Mouse (Mus musculus) hindbrain, embryonic 14.5 days (tissue): ENCODE data around the gene Tbk1. TPM values are rescaled to one million over a fixed set of nuclear protein-coding genes. Genes with fewer than 3 reads are reported as not detected.

Experiments used
- ATAC-seq: fragments of 200-750 bp; cut with Nextera tagmentation; 2 replicates; pipeline ENCODE4 v1.8.0; 2017; ENCODE audit warnings: moderate number of reproducible peaks, mild to moderate bottlenecking, moderate TSS enrichment, moderate library complexity; ENCODE audit not compliant: low FRiP score
- DNase-seq: peaks from one replicate; pipeline ENCODE4 v3.0.0-alpha.2; 2015; ENCODE audit warnings: low spot score
- H3K27ac ChIP-seq: fragments of 300-500 bp; sonication (generic); 2 replicates; pipeline ENCODE4 v1.5.1; 2014; ENCODE audit warnings: mild to moderate bottlenecking, moderate library complexity
- H3K27me3 ChIP-seq: fragments of 300-500 bp; sonication (generic); 2 replicates; pipeline ENCODE4 v1.6.1; 2014; ENCODE audit warnings: mild to moderate bottlenecking, low read length, mixed read lengths; ENCODE audit not compliant: control insufficient read depth, insufficient read depth
- H3K36me3 ChIP-seq: fragments of 300-500 bp; sonication (generic); replicated peaks from 2 replicates; pipeline ENCODE4 v1.6.1; 2014; ENCODE audit not compliant: control insufficient read depth, insufficient read depth
- H3K4me1 ChIP-seq: fragments of 300-500 bp; sonication (generic); replicated peaks from 2 replicates; pipeline ENCODE4 v1.6.1; 2014; ENCODE audit warnings: antibody characterized with exemption, low read length, mixed read lengths; ENCODE audit not compliant: control insufficient read depth, insufficient read depth
- H3K4me2 ChIP-seq: fragments of 300-500 bp; sonication (generic); replicated peaks from 2 replicates; pipeline ENCODE4 v1.6.1; 2014; ENCODE audit warnings: mild to moderate bottlenecking, moderate library complexity
- H3K4me3 ChIP-seq: fragments of 300-500 bp; sonication (generic); replicated peaks from 2 replicates; pipeline ENCODE4 v1.5.1; 2014; ENCODE audit warnings: mild to moderate bottlenecking, low read length
- H3K9ac ChIP-seq: fragments of 300-500 bp; sonication (generic); 2 replicates; pipeline ENCODE4 v1.6.1; 2014
- H3K9me3 ChIP-seq: fragments of 300-500 bp; sonication (generic); 2 replicates; pipeline ENCODE4 v1.6.1; 2016; ENCODE audit warnings: low read length; ENCODE audit not compliant: control insufficient read depth
- WGBS: fragments of 180-500 bp; shearing (Covaris S2); extraction: QIAGEN DNeasy Blood & Tissue Kit; methylation state at CpG from one replicate; pipeline ENCODE4 v1.1.7; 2014; 5-methylcytosine and 5-hydroxymethylcytosine counted together
- polyA plus RNA-seq: library from polyadenylated mRNA; unstranded; fragments of >200 nt; fragmentation: Nextera tagmentation; extraction: Ambion mirVana; gene quantifications from 2 replicates; pipeline ENCODE4 v1.2.1, GENCODE M21; 2014

The Tbk1 gene
- polyA plus RNA-seq, 1 experiment from 2014 or later: 33.4 TPM

DNA sequence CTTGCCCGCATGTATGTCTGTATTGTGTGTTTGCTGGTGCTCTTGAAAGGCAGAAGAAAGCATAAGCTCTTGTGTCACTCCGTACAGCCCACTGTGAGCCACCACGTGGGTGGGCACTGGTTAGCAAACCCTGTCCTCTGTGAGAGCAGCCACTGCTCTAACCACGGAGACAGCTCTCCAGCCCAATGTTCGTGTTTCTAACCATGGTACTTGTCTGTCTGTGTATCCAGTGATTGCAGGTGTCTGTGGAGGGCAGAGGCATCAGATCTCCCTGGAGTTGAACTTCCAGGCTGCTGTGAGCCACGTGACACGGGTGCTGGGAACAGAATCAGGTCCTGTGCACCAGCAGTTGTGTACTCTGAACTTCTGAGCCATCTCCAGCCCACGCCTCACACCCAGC is 4.3 kb downstream of the Tbk1 start:
- no peaks in the 10 kb centered on the region for H3K9me3 ChIP-seq
- no peak overlapping the region for H3K4me3 ChIP-seq
- WGBS: 95% methylated on average over 8 of the region's 8 CpGs
- peaks cover 9% of the 10 kb centered on the region for H3K4me1 ChIP-seq
- H3K27ac ChIP-seq: no peak overlapping the region
- no peak for DNase-seq
- H3K36me3 ChIP-seq: peaks cover 55% of the 10 kb centered on the region
- H3K27me3 ChIP-seq: no peaks in the 10 kb centered on the region
- no peak for ATAC-seq
- no peak overlapping the region for H3K4me2 ChIP-seq
- H3K9ac ChIP-seq: no peak overlapping the region

DNA sequence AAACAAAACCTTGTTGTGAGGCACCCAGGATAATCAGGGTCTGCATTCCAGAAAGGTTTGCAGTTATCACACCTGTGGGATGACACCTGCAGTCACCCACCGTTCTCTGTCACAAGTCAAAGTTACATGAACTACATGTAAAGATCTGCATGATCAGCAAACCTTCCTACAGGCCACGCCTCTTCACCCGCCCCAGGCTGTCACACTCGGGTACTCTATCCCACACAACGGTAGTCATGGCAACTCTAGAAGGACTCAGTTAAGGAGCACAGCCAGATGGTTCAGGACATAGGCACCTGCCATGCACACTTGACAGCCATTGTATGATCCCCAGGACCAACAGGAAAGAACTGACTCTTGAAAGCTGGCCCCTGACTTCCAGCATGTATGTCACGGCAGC is 5.2 kb downstream of the Tbk1 start:
- H3K36me3 ChIP-seq: peaks cover 55% of the 10 kb centered on the region
- peaks cover 9% of the 10 kb centered on the region for H3K4me1 ChIP-seq
- H3K27me3 ChIP-seq: no peaks in the 10 kb centered on the region
- H3K9ac ChIP-seq: no peak overlapping the region
- H3K4me2 ChIP-seq: no peak overlapping the region
- no peak overlapping the region for H3K4me3 ChIP-seq
- DNase-seq (no peak), ATAC-seq (no peak)
- no peaks in the 10 kb centered on the region for H3K9me3 ChIP-seq
- H3K27ac ChIP-seq: no peak overlapping the region
- 69% methylated on average over 6 of the region's 6 CpGs for WGBS

- no peak for DNase-seq
- peaks cover 61% of the 10 kb centered on the region for H3K36me3 ChIP-seq
Observed at GRCm38 (mm10) chr10:121580381-121580780, 6.2 kb downstream of the Tbk1 start.

GRCm38 (mm10) chr10:121576372-121576771 is 10.2 kb downstream of the Tbk1 start:
- H3K27me3 ChIP-seq: no peaks in the 10 kb centered on the region
- H3K27ac ChIP-seq: no peak overlapping the region
- no peak overlapping the region for H3K4me2 ChIP-seq
- peaks cover 52% of the 10 kb centered on the region for H3K36me3 ChIP-seq
- ATAC-seq (no peak), DNase-seq (no peak)
- WGBS: 90% methylated on average over 9 of the region's 9 CpGs
- H3K4me3 ChIP-seq: no peak overlapping the region
- H3K9me3 ChIP-seq: no peaks in the 10 kb centered on the region
- H3K4me1 ChIP-seq: no peaks in the 10 kb centered on the region
- no peak overlapping the region for H3K9ac ChIP-seq

More at GRCm38 (mm10) chr10:121580381-121580780, 6.2 kb downstream of the Tbk1 start:
- Histone ChIP-seq H3K4me3 (no peak overlapping the region), H3K4me2 (no peak overlapping the region), H3K9ac (no peak overlapping the region), H3K27ac (no peak overlapping the region), H3K27me3 (no peaks in the 10 kb centered on the region), H3K4me1 (peaks cover 3% of the 10 kb centered on the region), H3K9me3 (no peaks in the 10 kb centered on the region)
- over 99% methylated on average over 5 of the region's 5 CpGs for WGBS
- ATAC-seq: no peak

DNA sequence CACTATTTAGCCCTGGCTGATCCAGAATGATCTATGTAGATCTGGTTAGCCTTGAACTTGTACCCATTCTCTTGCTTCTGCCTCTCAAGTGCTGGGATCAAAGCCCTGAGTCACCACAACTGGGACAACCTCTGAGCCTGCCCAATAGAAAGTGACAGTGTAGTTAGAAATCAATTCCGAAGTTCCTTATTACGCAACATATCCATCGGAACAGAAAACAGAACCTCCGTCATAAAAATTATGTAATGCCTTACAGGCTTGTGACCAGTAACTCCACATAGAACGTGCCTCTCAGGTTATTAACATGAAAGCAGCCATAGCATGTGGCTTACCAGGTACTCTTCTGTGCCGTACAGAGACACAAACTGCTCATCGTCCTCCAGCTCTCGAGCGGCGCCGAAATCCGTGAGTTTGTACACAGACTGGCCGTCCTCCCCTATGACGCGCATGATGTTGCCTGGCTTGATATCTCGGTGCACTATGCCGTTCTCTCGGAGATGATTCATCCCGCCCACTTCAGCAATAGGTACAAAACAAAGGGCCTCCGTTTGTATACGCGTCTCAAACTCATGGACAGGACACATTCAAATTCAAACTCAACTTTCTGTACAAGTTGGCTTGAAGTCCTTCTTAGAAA is 15.0 kb downstream of the Tbk1 start:
- no peak overlapping the region for H3K4me2 ChIP-seq
- no peaks in the 10 kb centered on the region for H3K27me3 ChIP-seq
- 98% methylated on average over 22 of the region's 22 CpGs for WGBS
- ATAC-seq (no peak), DNase-seq (no peak)
- H3K4me3 ChIP-seq: no peak overlapping the region
- no peak overlapping the region for H3K27ac ChIP-seq
- peaks cover 10% of the 10 kb centered on the region for H3K4me1 ChIP-seq
- no peak overlapping the region for H3K9ac ChIP-seq
- no peaks in the 10 kb centered on the region for H3K9me3 ChIP-seq
- peaks cover 41% of the 10 kb centered on the region for H3K36me3 ChIP-seq

DNA sequence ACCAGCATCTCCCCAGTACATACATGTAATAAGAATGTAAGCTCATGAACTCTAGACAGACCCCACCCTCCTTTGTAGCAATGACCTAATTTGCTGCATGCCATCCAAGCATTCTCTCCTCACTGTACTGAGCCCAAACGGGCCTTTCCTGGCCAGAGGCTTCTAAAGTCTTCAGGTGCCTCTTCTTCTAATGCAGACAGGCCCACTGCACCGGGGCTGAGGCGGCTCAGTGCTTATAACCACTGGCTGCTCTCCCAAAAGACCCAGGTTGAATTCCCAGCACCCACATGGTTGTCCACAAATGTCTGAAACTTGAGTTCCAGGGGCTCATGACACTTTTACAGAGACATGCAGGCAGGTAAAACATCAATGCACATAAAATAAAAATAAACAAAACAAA is 15.6 kb downstream of the Tbk1 start:
- 96% methylated on average over 3 of the region's 3 CpGs for WGBS
- H3K9ac ChIP-seq: no peak overlapping the region
- no peaks in the 10 kb centered on the region for H3K9me3 ChIP-seq
- H3K4me3 ChIP-seq: no peak overlapping the region
- H3K4me1 ChIP-seq: peaks cover 10% of the 10 kb centered on the region
- no peak overlapping the region for H3K4me2 ChIP-seq
- no peak for ATAC-seq
- peaks cover 41% of the 10 kb centered on the region for H3K36me3 ChIP-seq
- H3K27ac ChIP-seq: no peak overlapping the region
- H3K27me3 ChIP-seq: no peaks in the 10 kb centered on the region
- DNase-seq: no peak

DNA sequence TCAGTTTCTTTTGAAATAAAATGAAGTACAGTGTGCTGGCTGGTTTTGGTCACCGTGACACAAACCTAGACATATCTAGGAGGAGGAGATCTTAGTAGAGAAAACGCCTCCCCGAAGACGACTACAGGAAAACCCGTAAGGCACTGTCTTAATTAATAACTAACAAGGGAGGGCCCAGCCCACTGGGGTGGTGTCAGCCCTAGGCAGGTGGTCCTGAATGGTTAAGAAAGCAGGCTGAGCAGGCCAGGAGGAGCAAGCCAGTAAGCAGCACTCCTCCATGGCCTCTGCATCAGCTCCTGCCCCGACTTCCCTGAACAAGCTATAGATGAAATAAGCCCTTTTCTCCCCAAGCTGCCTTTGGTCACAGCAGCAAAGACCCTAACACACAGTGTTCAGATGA is 16.8 kb downstream of the Tbk1 start:
- H3K4me1 ChIP-seq: peaks cover 10% of the 10 kb centered on the region
- H3K27me3 ChIP-seq: no peaks in the 10 kb centered on the region
- peak overlapping the region; percentile 66; the same call in 1 of the 2 replicates for H3K27ac ChIP-seq
- ATAC-seq (no peak), DNase-seq (no peak)
- peaks cover 40% of the 10 kb centered on the region for H3K36me3 ChIP-seq
- 57% methylated on average over 6 of the region's 6 CpGs for WGBS
- H3K9ac ChIP-seq: no peak overlapping the region
- H3K4me3 ChIP-seq: no peak overlapping the region
- H3K9me3 ChIP-seq: no peaks in the 10 kb centered on the region
- H3K4me2 ChIP-seq: peak overlapping the region; percentile 49

DNA sequence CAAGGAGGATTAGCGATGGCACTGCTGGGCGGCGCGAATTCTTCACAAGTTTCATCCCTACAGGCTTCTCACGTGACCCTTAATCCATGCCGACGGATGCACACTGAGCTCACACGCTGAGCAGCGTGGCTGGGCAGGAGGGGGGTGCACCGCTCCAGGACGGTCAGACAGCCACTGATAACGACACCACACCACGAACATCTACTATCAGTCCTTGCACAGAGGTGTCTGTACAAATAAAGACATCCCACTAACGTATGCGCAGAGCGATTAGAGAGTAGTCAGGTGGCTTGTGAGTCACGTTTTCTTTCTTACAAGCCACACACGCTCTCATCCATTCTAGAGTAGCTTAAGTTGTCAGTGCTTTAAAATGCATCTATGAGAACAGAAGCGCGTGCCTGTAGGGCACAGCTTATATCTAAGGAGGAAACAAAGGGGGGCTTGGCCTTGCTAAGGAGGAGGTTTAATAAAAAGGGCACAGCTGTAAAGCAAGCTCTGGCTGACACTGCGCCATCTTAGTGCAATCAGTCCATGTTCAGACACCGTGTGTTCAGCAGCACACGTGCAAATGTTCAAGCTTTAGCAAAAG is 17.5 kb downstream of the Tbk1 start:
- Histone ChIP-seq H3K9ac (peak overlapping the region; percentile 41), H3K36me3 (peaks cover 44% of the 10 kb centered on the region), H3K4me3 (peak overlapping the region; percentile 18), H3K9me3 (no peaks in the 10 kb centered on the region), H3K4me2 (peak overlapping the region; percentile 49), H3K27ac (peak overlapping the region; percentile 66), H3K27me3 (no peaks in the 10 kb centered on the region), H3K4me1 (peaks cover 10% of the 10 kb centered on the region)
- DNase-seq (peak; percentile 53), ATAC-seq (peak; percentile 83)
- 15% methylated on average over 23 of the region's 23 CpGs for WGBS

GRCm38 (mm10) chr10:121568534-121568933 is 18.1 kb downstream of the Tbk1 start:
- peaks cover 50% of the 10 kb centered on the region for H3K36me3 ChIP-seq
- WGBS: 71% methylated on average over 7 of the region's 7 CpGs
- no peaks in the 10 kb centered on the region for H3K9me3 ChIP-seq
- ATAC-seq (no peak), DNase-seq (no peak)
- H3K27me3 ChIP-seq: no peaks in the 10 kb centered on the region
- 0 out of 2 replicates have a peak overlapping the region, but pooled peaks have one; percentile 18 for H3K4me3 ChIP-seq
- H3K9ac ChIP-seq: peak overlapping the region; percentile 41; the same call in 1 of the 2 replicates
- peaks cover 10% of the 10 kb centered on the region for H3K4me1 ChIP-seq
- peak overlapping the region; percentile 49 for H3K4me2 ChIP-seq
- peak overlapping the region; percentile 66; the same call in 1 of the 2 replicates for H3K27ac ChIP-seq
